Mouse (Mus musculus): ENCODE results near the gene Gpld1.

GRCm38 (mm10) chr13:24942512-24943282, at the start of gene Gpld1:
- no peak for TF ChIP-seq CTCF (IDR thresholded peaks at IDR 0.05; ENCODE audit: extremely low read depth, insufficient read depth, insufficient read length, insufficient replicate concordance)
- no peak for TF ChIP-seq POLR2A (IDR thresholded peaks at IDR 0.05; ENCODE audit: low read depth, low read length)
